Mouse (Mus musculus) heart, adult 11 months (tissue): ENCODE measurements around the gene Rasgrp1.

Experiments
- DNase-seq: peaks from one replicate; pipeline ENCODE4 v3.0.0; 2022

Gene Rasgrp1

GRCm38 (mm10) chr2:117241953-117242352, 100.8 kb downstream of the Rasgrp1 start:
- no peak for DNase-seq

- DNase-seq, result peak; percentile 94
Observed at GRCm38 (mm10) chr2:117231257-117231656, 111.5 kb downstream of the Rasgrp1 start.

GRCm38 (mm10) chr2:117230261-117230660, 112.5 kb downstream of the Rasgrp1 start:
- DNase-seq, result peak; percentile 66
